Mouse (Mus musculus) layer of hippocampus, postnatal 25 days (tissue): ENCODE results near the gene Pigyl. TPM values are rescaled to one million over a fixed set of nuclear protein-coding genes. Genes with fewer than 3 reads are reported as not detected.

ENCODE experiments used
- DNase-seq, 2 experiments: peaks; one replicate each; pipeline ENCODE4 v3.0.0; 2022; ENCODE audit warnings: mixed read lengths in 2 of 2, low spot score in 1 of 2; ENCODE audit errors: extremely low spot score in 1 of 2
- total RNA-seq, 2 experiments: library from RNA; stranded (reverse); gene quantifications; 2 replicates each; pipeline ENCODE4 v1.2.3; 2021

Pigyl gene
- 10 to 100 TPM; 48.2 to 54.3 TPM for total RNA-seq

- DNase-seq = peak; percentile 93
Observed at GRCm38 (mm10) chr9:22156497-22157245, at the start of gene Pigyl. Gene Pigyl (plus strand): TSS chr9:22156846.

- DNase-seq = no peak
Observed at GRCm38 (mm10) chr9:22108194-22108593, 48.5 kb upstream of the Pigyl start.

GRCm38 (mm10) chr9:22115635-22116034 lies 41.0 kb upstream of the Pigyl start:
- DNase-seq = no peak

- DNase-seq = no peak
Observed at GRCm38 (mm10) chr9:22116086-22116485, 40.6 kb upstream of the Pigyl start.

- DNase-seq = peak; percentile 74 to 87
Observed at GRCm38 (mm10) chr9:22116740-22117426, 39.8 kb upstream of the Pigyl start, which contains the start of gene Elof1. Gene Elof1 (minus strand): TSS chr9:22117172.

- DNase-seq = peak in 1 of 2 experiments; percentile 53
Observed at GRCm38 (mm10) chr9:22117754-22118456, 38.7 kb upstream of the Pigyl start.

GRCm38 (mm10) chr9:22119543-22119942 lies 37.1 kb upstream of the Pigyl start:
- no peak for DNase-seq

- no peak for DNase-seq
Observed at GRCm38 (mm10) chr9:22121545-22121944, 35.1 kb upstream of the Pigyl start.

GRCm38 (mm10) chr9:22122005-22122404 lies 34.6 kb upstream of the Pigyl start:
- DNase-seq = no peak

- DNase-seq = no peak
Observed at GRCm38 (mm10) chr9:22123069-22123609, 33.5 kb upstream of the Pigyl start.

GRCm38 (mm10) chr9:22124169-22124568 lies 32.5 kb upstream of the Pigyl start:
- DNase-seq = no peak

GRCm38 (mm10) chr9:22125246-22126027 lies 31.2 kb upstream of the Pigyl start:
- no peak for DNase-seq

- no peak for DNase-seq
Observed at GRCm38 (mm10) chr9:22131226-22131981, 25.2 kb upstream of the Pigyl start.

- DNase-seq = no peak
Observed at GRCm38 (mm10) chr9:22132220-22132619, 24.4 kb upstream of the Pigyl start.

GRCm38 (mm10) chr9:22134246-22134890 lies 22.3 kb upstream of the Pigyl start:
- DNase-seq = no peak

- no peak for DNase-seq
Observed at GRCm38 (mm10) chr9:22134988-22135643, 21.5 kb upstream of the Pigyl start.

GRCm38 (mm10) chr9:22135644-22136390 lies 20.8 kb upstream of the Pigyl start, which contains the start of gene Acp5:
Gene Acp5 (minus strand): TSS chr9:22135711.
- DNase-seq = no peak
